Mouse (Mus musculus) MEL (cell line): ENCODE measurements around the gene Ywhae. TPM values are rescaled to one million over a fixed set of nuclear protein-coding genes. Genes with fewer than 3 reads are reported as not detected.

Source experiments
- DNase-seq: peaks from one replicate; pipeline ENCODE4 v3.0.0; 2011; ENCODE audit warnings: low read depth, low spot score
- H3K27ac ChIP-seq: 2 replicates; pipeline ENCODE4 v1.5.1; 2012; ENCODE audit warnings: low read depth, mild to moderate bottlenecking, control low read depth, low read length, moderate library complexity; ENCODE audit not compliant: control insufficient read depth
- H3K27me3 ChIP-seq, 2 experiments: fragments of 150-350 bp in 1 of 2; sonication (generic) in 1 of 2; 2 replicates each; pipeline ENCODE4 v1.6.1; 2012; ENCODE audit warnings: low read length in 2 of 2, mild to moderate bottlenecking in 2 of 2, improper control_type of control experiment in 1 of 2, moderate library complexity in 1 of 2; ENCODE audit not compliant: insufficient read depth in 2 of 2, control insufficient read depth in 1 of 2
- H3K36me3 ChIP-seq, 2 experiments: 2 replicates each; pipeline ENCODE4 v1.6.1; 2012 to 2014; ENCODE audit warnings: low read length in 2 of 2, improper control_type of control experiment in 1 of 2, inconsistent platforms in 1 of 2, mild to moderate bottlenecking in 1 of 2; ENCODE audit not compliant: insufficient read depth in 2 of 2, control insufficient read depth in 1 of 2
- H3K4me1 ChIP-seq, 2 experiments: fragments of 150-350 bp in 1 of 2; sonication (generic) in 1 of 2; 2 replicates each; pipeline ENCODE4 v1.6.1; 2012; ENCODE audit warnings: low read length in 2 of 2, improper control_type of control experiment in 1 of 2, mild to moderate bottlenecking in 1 of 2; ENCODE audit not compliant: insufficient read depth in 2 of 2, control insufficient read depth in 1 of 2
- H3K4me3 ChIP-seq, 2 experiments: fragments of 150-350 bp in 1 of 2; sonication (generic) in 1 of 2; 2 replicates each; pipeline ENCODE4 v1.5.1; 2012; ENCODE audit warnings: low read depth in 2 of 2, low read length in 2 of 2, mild to moderate bottlenecking in 2 of 2, moderate library complexity in 2 of 2, control low read depth in 1 of 2, improper control_type of control experiment in 1 of 2; ENCODE audit not compliant: control insufficient read depth in 1 of 2, insufficient read depth in 1 of 2
- H3K79me2 ChIP-seq: 2 replicates; pipeline ENCODE4 v1.6.1; 2012; ENCODE audit warnings: mild to moderate bottlenecking, low read length, moderate library complexity; ENCODE audit not compliant: control insufficient read depth, poor library complexity, insufficient read depth
- H3K9ac ChIP-seq: 2 replicates; pipeline ENCODE4 v1.6.1; 2012; ENCODE audit warnings: low read depth, mild to moderate bottlenecking, control low read depth, low read length, moderate library complexity; ENCODE audit not compliant: control insufficient read depth, poor library complexity, severe bottlenecking
- H3K9me3 ChIP-seq: fragments of 150-350 bp; sonication (generic); replicated peaks from 2 replicates; pipeline ENCODE4 v1.6.1; 2012; ENCODE audit warnings: mild to moderate bottlenecking, low read length, improper control_type of control experiment, moderate library complexity; ENCODE audit not compliant: insufficient read depth
- BHLHE40 ChIP-seq: IDR thresholded peaks from 2 replicates; pipeline ENCODE4 v1.6.1; 2012; ENCODE audit warnings: low read depth, mild to moderate bottlenecking, inconsistent platforms, low read length, improper control_type of control experiment, borderline replicate concordance
- CHD2 ChIP-seq: IDR thresholded peaks from 2 replicates; pipeline ENCODE4 v1.6.1; 2011; ENCODE audit warnings: low read length, improper control_type of control experiment
- ELF1 ChIP-seq: IDR thresholded peaks from 2 replicates; pipeline ENCODE4 v1.6.1; 2014; ENCODE audit warnings: low read depth, mild to moderate bottlenecking, inconsistent platforms, low read length, improper control_type of control experiment, moderate library complexity
- EP300 ChIP-seq, 2 experiments: IDR thresholded peaks; 2 replicates each; pipeline ENCODE4 v1.6.1; 2011; ENCODE audit warnings: improper control_type of control experiment in 2 of 2, low read length in 2 of 2, low read depth in 1 of 2, mild to moderate bottlenecking in 1 of 2
- GABPA ChIP-seq: IDR thresholded peaks from 2 replicates; pipeline ENCODE4 v1.6.1; 2012; ENCODE audit warnings: low read depth, mild to moderate bottlenecking, inconsistent platforms, low read length, improper control_type of control experiment, moderate library complexity
- GATA1 ChIP-seq: IDR thresholded peaks from 2 replicates; pipeline ENCODE4 v1.6.1; 2011; ENCODE audit warnings: low read depth, low read length, improper control_type of control experiment
- KAT2A ChIP-seq: conservative IDR thresholded peaks from 2 replicates; pipeline ENCODE4 v1.6.1; 2012; ENCODE audit warnings: low read depth, low read length, improper control_type of control experiment, inconsistent platforms
- MAFK ChIP-seq: IDR thresholded peaks from 2 replicates; pipeline ENCODE4 v1.6.1; 2011; ENCODE audit warnings: low read depth, mild to moderate bottlenecking, low read length, improper control_type of control experiment, borderline replicate concordance
- MXI1 ChIP-seq: IDR thresholded peaks from 2 replicates; pipeline ENCODE4 v1.6.1; 2011; ENCODE audit warnings: mild to moderate bottlenecking, low read depth, low read length, improper control_type of control experiment
- MYC ChIP-seq: IDR thresholded peaks from 2 replicates; pipeline ENCODE4 v1.6.1; 2011; ENCODE audit warnings: low read depth, mild to moderate bottlenecking, low read length, improper control_type of control experiment, moderate library complexity
- NELFE ChIP-seq: IDR thresholded peaks from 2 replicates; pipeline ENCODE4 v1.6.1; 2011; ENCODE audit warnings: low read depth, low read length, improper control_type of control experiment
- NRF1 ChIP-seq: IDR thresholded peaks from 2 replicates; pipeline ENCODE4 v1.6.1; 2014; ENCODE audit warnings: low read depth, mild to moderate bottlenecking, inconsistent platforms, low read length, improper control_type of control experiment, moderate library complexity; ENCODE audit not compliant: poor library complexity, insufficient read depth, severe bottlenecking
- POLR2A ChIP-seq, 2 experiments: IDR thresholded peaks; 2 replicates each; pipeline ENCODE4 v1.6.1; 2011 to 2012; ENCODE audit warnings: low read length in 2 of 2, mild to moderate bottlenecking in 2 of 2, control low read depth in 1 of 2, improper control_type of control experiment in 1 of 2, low read depth in 1 of 2, moderate library complexity in 1 of 2; ENCODE audit not compliant: control insufficient read depth in 1 of 2, insufficient read depth in 1 of 2, poor library complexity in 1 of 2
- POLR2AphosphoS5 ChIP-seq: IDR thresholded peaks from 2 replicates; pipeline ENCODE4 v1.6.1; 2012; ENCODE audit warnings: low read depth, borderline replicate concordance, mild to moderate bottlenecking, inconsistent platforms, low read length, moderate library complexity, mixed read lengths
- RAD21 ChIP-seq: IDR thresholded peaks from 2 replicates; pipeline ENCODE4 v1.6.1; 2011; ENCODE audit warnings: mild to moderate bottlenecking, low read depth, low read length, improper control_type of control experiment
- SIN3A ChIP-seq: IDR thresholded peaks from 2 replicates; pipeline ENCODE4 v1.6.1; 2012; ENCODE audit warnings: low read length, improper control_type of control experiment, inconsistent platforms
- SMC3 ChIP-seq: IDR thresholded peaks from 2 replicates; pipeline ENCODE4 v1.6.1; 2011; ENCODE audit warnings: low read depth, low read length, improper control_type of control experiment
- TBP ChIP-seq: IDR thresholded peaks from 2 replicates; pipeline ENCODE4 v1.8.0; 2011; ENCODE audit warnings: low read depth, low read length, improper control_type of control experiment
- TCF12 ChIP-seq: IDR thresholded peaks from 2 replicates; pipeline ENCODE4 v1.6.1; 2014; ENCODE audit warnings: low read depth, mild to moderate bottlenecking, inconsistent platforms, low read length, improper control_type of control experiment, moderate library complexity
- UBTF ChIP-seq: IDR thresholded peaks from 2 replicates; pipeline ENCODE4 v1.6.1; 2012; ENCODE audit warnings: low read depth, mild to moderate bottlenecking, inconsistent platforms, low read length, improper control_type of control experiment, moderate library complexity, borderline replicate concordance; ENCODE audit not compliant: insufficient read depth
- USF1 ChIP-seq: IDR thresholded peaks from 2 replicates; pipeline ENCODE4 v1.6.1; 2014; ENCODE audit warnings: low read depth, mild to moderate bottlenecking, inconsistent platforms, low read length, improper control_type of control experiment, moderate library complexity
- ZC3H11A ChIP-seq: IDR thresholded peaks from 2 replicates; pipeline ENCODE4 v1.6.1; 2012; ENCODE audit warnings: low read depth, mild to moderate bottlenecking, inconsistent platforms, low read length, improper control_type of control experiment
- ZKSCAN1 ChIP-seq: IDR thresholded peaks from 2 replicates; pipeline ENCODE4 v1.6.1; 2012; ENCODE audit warnings: low read depth, mild to moderate bottlenecking, inconsistent platforms, low read length, improper control_type of control experiment, moderate library complexity
- ZMIZ1 ChIP-seq: IDR thresholded peaks from 2 replicates; pipeline ENCODE4 v1.6.1; 2012; ENCODE audit warnings: low read depth, mild to moderate bottlenecking, inconsistent platforms, low read length, improper control_type of control experiment, moderate library complexity
- ZNF384 ChIP-seq: IDR thresholded peaks from 2 replicates; pipeline ENCODE4 v1.6.1; 2012; ENCODE audit warnings: low read depth, mild to moderate bottlenecking, inconsistent platforms, low read length, improper control_type of control experiment
- polyA plus RNA-seq, 2 experiments: library from polyadenylated mRNA; stranded (reverse) in 1 of 2; unstranded in 1 of 2; fragments of >175 nt in 1 of 2; fragments of >200 nt in 1 of 2; gene quantifications; 2 replicates each; pipeline versions ENCODE4 v1.2.1 to v1.2.4; 2012; ENCODE audit warnings: low replicate concordance in 2 of 2, low read depth in 1 of 2; ENCODE audit not compliant: insufficient read length in 2 of 2, insufficient read depth in 1 of 2, missing spikeins in 1 of 2
- total RNA-seq: library from RNA; depleted of rRNA; stranded (reverse); fragments of 300-350 nt; gene quantifications from 2 replicates; pipeline ENCODE4 v1.2.3, GENCODE M21; 2012

Gene Ywhae
- total and polyA plus RNA-seq, 3 experiments, result 303 to 855 (median 755) TPM

GRCm38 (mm10) chr11:75810526-75810925 lies 77.9 kb downstream of the Ywhae start:
- H3K36me3 ChIP-seq, result no peaks in the 10 kb centered on the region
- no peak overlapping the region for H3K9ac ChIP-seq
- no peaks in the 10 kb centered on the region for H3K4me1 ChIP-seq
- no peaks in the 10 kb centered on the region for H3K9me3 ChIP-seq
- H3K27me3 ChIP-seq, result peaks cover 5 to 24% of the 10 kb centered on the region in 2 experiments
- TF ChIP-seq BHLHE40 (no peak), ELF1 (no peak), USF1 (no peak), CHD2 (no peak), ZMIZ1 (no peak), ZKSCAN1 (no peak), ZC3H11A (no peak), EP300 (IDR thresholded peaks at IDR 0.05; ENCODE audit: low read depth in 1 of 2, low read length in 2 of 2) (no peak)
- no peak overlapping the region for H3K27ac ChIP-seq
- no peaks in the 10 kb centered on the region for H3K79me2 ChIP-seq
- no peak overlapping the region for H3K4me3 ChIP-seq
- no peak for DNase-seq

DNA sequence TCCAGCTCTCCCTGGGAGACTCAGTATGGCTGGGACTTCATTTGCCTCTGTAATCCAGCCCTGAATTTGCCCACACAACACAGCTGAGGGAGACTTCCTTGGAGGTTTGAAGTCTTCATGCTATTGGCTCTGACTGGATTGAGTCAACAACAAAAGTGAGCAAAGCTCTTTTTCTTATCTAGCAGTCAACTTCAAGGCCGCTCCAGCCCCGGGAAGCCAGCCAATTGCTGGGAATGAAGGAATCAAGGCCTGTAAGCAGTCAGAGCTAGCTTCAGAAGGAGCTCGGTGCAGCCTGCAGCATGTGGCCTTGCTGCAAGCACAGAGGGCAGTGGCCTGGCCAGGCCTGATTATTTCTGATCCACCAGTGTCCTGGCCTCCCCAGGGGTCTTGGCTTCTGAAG lies 79.2 kb downstream of the Ywhae start:
- Histone ChIP-seq H3K4me1 (no peaks in the 10 kb centered on the region), H3K9me3 (no peaks in the 10 kb centered on the region), H3K27ac (no peak overlapping the region), H3K9ac (no peak overlapping the region), H3K4me3 (no peak overlapping the region), H3K79me2 (no peaks in the 10 kb centered on the region), H3K36me3 (no peaks in the 10 kb centered on the region), H3K27me3 (peaks cover 5 to 20% of the 10 kb centered on the region in 2 experiments)
- TF ChIP-seq BHLHE40 (no peak), ZMIZ1 (no peak), GATA1 (no peak), SIN3A (no peak), UBTF (no peak), NELFE (no peak), MXI1 (no peak), TBP (no peak)
- peak; percentile 33 for DNase-seq

DNA sequence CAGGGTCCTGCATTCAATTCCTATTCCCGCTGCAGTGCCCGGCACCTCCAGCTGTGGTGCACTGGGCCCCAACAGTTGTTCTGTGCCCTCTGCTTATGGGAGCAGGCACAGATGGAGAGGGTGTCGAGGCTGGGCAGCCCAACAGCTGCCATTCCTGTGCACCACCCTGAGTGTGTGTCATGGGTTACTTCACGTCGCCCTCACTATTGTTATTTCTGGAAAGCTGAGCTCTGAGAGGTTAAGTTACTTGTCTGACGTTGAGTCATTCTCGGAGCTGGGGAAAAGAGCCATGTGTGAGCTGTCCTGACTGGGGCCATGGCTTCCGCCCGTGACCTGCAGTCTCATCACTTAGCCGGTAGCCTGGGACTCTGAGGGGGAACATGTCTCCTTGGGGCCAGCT lies 80.4 kb downstream of the Ywhae start:
- H3K4me1 ChIP-seq, result no peaks in the 10 kb centered on the region
- DNase-seq, result no peak
- H3K4me3 ChIP-seq, result no peak overlapping the region
- H3K27ac ChIP-seq, result no peak overlapping the region
- H3K9me3 ChIP-seq, result no peaks in the 10 kb centered on the region
- no peaks in the 10 kb centered on the region for H3K79me2 ChIP-seq
- no peak for TF ChIP-seq MYC
- no peak for TF ChIP-seq NELFE
- no peak for TF ChIP-seq SMC3
- no peak for TF ChIP-seq KAT2A
- no peak for TF ChIP-seq RAD21
- TF ChIP-seq ZC3H11A, result no peak
- TF ChIP-seq ZKSCAN1, result no peak
- TF ChIP-seq SIN3A, result no peak
- TF ChIP-seq POLR2A (IDR thresholded peaks at IDR 0.05; ENCODE audit: control insufficient read depth in 1 of 2, insufficient read depth in 1 of 2, low read depth in 1 of 2, low read length in 2 of 2, poor library complexity in 1 of 2), result no peak
- no peak for TF ChIP-seq GABPA
- no peak for TF ChIP-seq GATA1
- no peak for TF ChIP-seq ZNF384
- TF ChIP-seq TCF12, result no peak
- no peak for TF ChIP-seq NRF1
- TF ChIP-seq TBP, result no peak
- TF ChIP-seq EP300 (IDR thresholded peaks at IDR 0.05; ENCODE audit: low read depth in 1 of 2, low read length in 2 of 2), result no peak
- no peak for TF ChIP-seq POLR2AphosphoS5
- no peak for TF ChIP-seq ZMIZ1
- no peak for TF ChIP-seq MAFK
- TF ChIP-seq ELF1, result no peak
- TF ChIP-seq, all 39 proteins: peak for 0
- Histone ChIP-seq H3K27me3 (peaks cover 2 to 12% of the 10 kb centered on the region in 2 experiments; a peak in 3 of 4 replicates), H3K9ac (no peak overlapping the region), H3K36me3 (no peaks in the 10 kb centered on the region)
